Mouse (Mus musculus) testis, adult 2 months (tissue): ENCODE results near the gene Ttll13.

ENCODE experiments used
- CTCF ChIP-seq: fragments of 200-500 bp; IDR thresholded peaks from 2 replicates; pipeline ENCODE4 v1.5.1; 2012; ENCODE audit warnings: low read depth, mild to moderate bottlenecking, inconsistent platforms, low read length, moderate library complexity; ENCODE audit not compliant: control insufficient read depth, insufficient read depth, insufficient replicate concordance
- POLR2A ChIP-seq: fragments of 200-500 bp; IDR thresholded peaks from 2 replicates; pipeline ENCODE4 v1.6.1; 2012; ENCODE audit warnings: low read depth, mild to moderate bottlenecking, inconsistent platforms, low read length, moderate library complexity; ENCODE audit not compliant: control insufficient read depth

DNA sequence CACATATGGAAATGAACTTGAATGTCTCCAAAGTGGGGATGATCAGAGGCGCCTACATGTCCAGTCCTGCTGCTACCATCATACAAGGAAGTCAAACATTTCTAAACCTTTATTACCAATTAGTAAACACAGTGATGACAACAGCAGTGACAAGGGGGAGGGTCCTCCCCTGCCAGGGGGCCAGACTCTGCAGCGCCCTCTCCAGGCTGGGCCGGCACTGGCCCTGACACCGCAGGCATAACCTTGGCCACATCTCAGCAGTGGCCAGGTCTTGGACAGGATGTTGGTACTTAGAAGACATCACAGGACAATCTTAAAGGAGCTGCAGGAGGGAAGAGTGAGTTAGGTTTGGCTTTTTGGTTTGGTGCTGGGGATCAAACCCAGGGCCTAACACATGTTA, 19.1 kb upstream of the Ttll13 start:
- TF ChIP-seq POLR2A (no peak), CTCF (peak; percentile 42; the same call in 1 of the 2 replicates)
